Mouse (Mus musculus): ENCODE measurements around the gene Kmt5a. TPM values are rescaled to one million over a fixed set of nuclear protein-coding genes. Genes with fewer than 3 reads are reported as not detected.
"Not testable (repeated sequence)": the region's sequence is repeated elsewhere in the genome, so short reads cannot be mapped to it uniquely, and the experiment has no call there.

The Kmt5a gene
- total RNA-seq, 2 experiments from 2014 or later = 163 to 210 TPM

GRCm38 (mm10) chr5:124480119-124480518 is 40.4 kb downstream of the Kmt5a start:
- peak; percentile 38 for ATAC-seq (replicated peaks; ENCODE audit: poor library complexity, severe bottlenecking)

DNA sequence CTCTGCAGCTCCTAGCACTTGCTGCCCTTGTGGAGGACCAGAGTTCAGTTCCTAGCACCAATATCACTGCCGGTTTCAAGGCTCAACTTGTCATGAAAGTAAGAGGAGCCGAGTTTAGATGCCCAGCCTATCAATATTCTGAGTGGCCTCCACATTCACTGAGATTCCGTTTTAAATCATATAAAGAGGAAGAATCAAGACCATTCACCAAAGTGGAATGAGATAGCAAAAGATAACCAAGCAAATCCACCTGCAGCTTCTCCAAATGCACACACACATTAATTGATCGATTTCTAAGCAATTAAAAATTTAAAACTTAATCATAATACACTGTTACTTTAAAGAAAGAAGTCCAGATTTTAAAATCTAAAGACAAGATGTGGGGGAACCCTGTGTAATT is 42.0 kb downstream of the Kmt5a start:
- no peak for ATAC-seq (replicated peaks; ENCODE audit: poor library complexity, severe bottlenecking)

GRCm38 (mm10) chr5:124482436-124482965 is 42.8 kb downstream of the Kmt5a start:
- ATAC-seq (replicated peaks; ENCODE audit: poor library complexity, severe bottlenecking) = no peak

GRCm38 (mm10) chr5:124482966-124483654 is 43.4 kb downstream of the Kmt5a start, which contains the start of gene Snrnp35:
TSS of gene Snrnp35 (plus strand) at chr5:124483134.
- peak; percentile 75 for ATAC-seq (replicated peaks; ENCODE audit: poor library complexity, severe bottlenecking)

- no peak for ATAC-seq (replicated peaks; ENCODE audit: poor library complexity, severe bottlenecking)
Observed at GRCm38 (mm10) chr5:124483655-124484396, 44.1 kb downstream of the Kmt5a start.

GRCm38 (mm10) chr5:124485654-124486053 is 45.9 kb downstream of the Kmt5a start:
- ATAC-seq (replicated peaks; ENCODE audit: poor library complexity, severe bottlenecking) = no peak

DNA sequence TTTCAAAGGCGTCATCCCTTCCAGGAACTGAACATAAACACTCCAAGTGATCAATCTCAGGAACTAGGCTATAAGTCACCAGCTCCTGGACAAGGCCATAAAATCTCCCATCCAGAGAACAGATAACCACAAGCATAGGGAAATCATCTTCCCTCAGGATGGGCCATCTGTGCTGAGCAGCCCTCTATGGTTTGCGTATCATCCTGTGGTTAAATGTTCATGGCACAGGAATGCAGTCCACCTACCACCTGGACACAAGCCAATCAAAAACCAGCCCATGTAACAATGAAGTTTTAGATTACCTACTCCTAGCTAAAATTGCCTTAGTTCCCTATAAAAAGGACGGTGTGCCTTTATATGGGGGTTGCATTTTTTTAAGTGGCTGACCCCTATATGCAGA is 49.2 kb downstream of the Kmt5a start:
- no peak for ATAC-seq (replicated peaks; ENCODE audit: poor library complexity, severe bottlenecking)

GRCm38 (mm10) chr5:124491732-124492131 is 52.0 kb downstream of the Kmt5a start:
- no peak for ATAC-seq (replicated peaks; ENCODE audit: poor library complexity, severe bottlenecking)

DNA sequence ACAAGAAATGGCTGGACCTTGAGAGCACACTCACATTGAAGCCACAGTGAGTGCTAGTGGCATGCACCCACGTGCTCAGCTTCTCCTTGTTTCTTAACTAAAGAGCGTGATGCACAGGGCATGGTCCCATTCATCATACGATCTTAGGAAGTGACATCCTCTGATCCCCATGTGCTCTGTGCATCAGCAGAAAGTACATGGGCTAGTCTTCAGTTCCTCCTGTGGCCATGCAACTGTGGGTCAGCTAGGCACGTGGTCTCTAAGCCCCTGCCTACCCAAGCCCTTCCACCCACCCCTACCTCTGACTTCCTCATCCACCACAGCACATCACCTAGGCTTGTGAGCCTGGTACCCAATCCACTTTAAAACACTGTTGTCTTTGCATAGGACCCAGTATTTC is 52.9 kb downstream of the Kmt5a start:
- peak; percentile 83 for ATAC-seq (replicated peaks; ENCODE audit: poor library complexity, severe bottlenecking)

DNA sequence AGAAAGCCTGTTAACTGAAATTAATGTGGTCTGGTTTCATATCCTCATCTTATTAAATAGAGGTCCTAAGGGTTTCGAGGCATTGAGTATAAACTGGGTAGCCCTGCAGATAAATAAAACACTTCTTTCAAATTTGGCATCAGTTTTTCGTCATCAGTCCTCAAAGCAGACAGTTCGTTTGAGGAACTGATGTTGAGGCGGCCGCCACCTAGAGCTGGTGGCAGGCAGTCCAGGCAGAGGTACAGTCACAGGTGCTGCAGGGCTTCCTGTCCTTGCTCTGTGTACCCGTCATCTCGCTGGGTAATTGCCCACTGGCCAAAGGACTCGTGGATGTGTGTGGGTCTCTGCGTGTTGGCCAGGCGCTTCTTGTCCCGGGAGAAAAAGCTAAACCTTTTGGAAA is 53.7 kb downstream of the Kmt5a start:
- peak; percentile 54 for ATAC-seq (replicated peaks; ENCODE audit: poor library complexity, severe bottlenecking)

DNA sequence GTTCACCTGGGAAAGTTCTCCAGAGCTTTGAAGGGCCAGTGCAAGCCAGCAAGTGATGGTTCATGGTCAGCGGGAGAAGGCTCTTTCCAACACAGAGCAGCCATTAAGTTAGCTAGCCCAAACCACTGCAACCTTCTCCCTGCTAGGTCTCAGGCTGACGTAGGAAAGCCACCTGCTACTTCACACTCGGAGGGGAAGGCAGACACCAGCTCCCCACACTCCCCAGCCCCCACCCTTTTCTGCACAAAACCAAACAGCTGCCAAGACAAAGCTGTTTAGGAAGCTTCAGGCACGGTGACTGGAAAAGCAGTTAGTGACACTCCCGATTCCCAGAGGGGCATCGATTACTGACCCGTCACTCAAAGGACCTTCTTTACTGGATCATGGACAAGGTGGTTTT is 55.8 kb downstream of the Kmt5a start:
- no peak for ATAC-seq (replicated peaks; ENCODE audit: poor library complexity, severe bottlenecking)

DNA sequence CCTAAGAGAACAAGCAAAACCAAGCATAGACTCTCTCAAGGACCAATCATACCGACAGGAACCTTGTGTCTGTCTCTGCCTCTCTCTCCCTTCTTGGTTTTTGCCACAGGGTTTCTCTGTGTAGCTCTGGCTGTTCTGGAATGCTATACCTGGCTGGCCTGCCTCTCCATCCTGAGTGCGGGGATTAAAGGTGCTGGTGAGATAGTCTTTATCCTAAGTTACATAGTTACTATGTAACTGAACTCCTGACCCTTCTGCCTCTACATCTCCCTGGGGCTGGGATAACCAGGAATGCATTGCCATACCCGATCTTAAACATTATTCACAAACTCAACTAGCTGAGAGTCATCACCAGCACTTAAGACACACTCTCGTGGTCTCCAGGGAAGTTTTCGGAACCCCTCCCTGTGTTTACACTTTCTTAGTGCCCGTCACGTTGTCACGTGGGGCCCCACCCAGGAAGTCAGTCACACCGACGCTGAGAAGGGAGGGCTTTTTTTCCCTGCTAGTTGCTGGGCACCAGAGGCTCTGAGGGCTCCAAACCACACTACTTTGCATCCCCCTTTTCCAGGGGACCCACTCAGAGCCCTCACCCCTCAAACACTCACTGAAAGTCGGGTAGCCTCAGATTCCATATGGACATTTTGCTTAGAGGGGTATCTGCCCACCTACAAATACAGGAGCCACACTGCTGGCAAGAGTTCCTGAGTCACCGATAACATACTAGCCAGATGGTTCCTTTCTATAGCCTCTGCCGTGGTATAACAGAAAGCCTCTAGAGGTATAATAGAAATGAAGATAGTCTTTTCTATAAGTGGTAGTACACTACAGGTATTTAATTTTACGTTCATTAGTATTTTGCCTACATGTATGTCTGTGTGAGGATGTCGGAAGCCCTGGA is 57.1 kb downstream of the Kmt5a start:
- ATAC-seq (replicated peaks; ENCODE audit: poor library complexity, severe bottlenecking) = peak; percentile 22; the same call in 1 of the 2 replicates

DNA sequence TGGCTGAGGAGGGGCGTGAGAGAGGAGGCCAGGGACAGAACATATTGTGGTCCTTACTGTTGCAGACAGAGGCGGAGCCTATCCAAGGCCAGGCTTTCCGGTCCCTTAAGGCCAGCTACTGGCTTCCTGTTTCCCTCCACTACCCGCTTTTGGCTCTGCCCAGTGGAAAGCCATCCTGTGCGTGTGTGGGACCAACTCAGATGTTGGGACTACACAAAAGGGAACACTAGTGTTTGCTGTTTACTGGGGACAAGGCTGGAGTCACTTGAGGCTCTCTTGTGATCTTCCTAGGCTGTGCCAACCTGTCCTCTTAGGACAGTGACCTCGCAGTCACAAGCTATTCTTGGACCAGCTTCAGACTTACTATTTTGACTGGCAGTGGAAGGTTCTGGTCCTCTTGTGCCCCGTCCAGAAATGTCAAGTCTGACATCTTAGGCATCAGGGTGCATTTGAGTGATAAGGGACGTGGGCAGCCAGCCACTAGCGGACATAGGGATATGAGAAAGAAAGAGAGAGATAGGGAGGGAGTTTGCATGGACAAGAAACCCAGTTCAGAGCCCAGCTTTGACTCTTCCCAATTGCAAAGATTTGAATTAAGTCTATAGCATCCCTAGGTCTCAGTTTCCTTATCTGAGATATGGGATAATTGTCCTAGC is 58.6 kb downstream of the Kmt5a start:
- peak; percentile 71 for ATAC-seq (replicated peaks; ENCODE audit: poor library complexity, severe bottlenecking)

- no peak for ATAC-seq (replicated peaks; ENCODE audit: poor library complexity, severe bottlenecking)
Observed at GRCm38 (mm10) chr5:124499001-124499400, 59.3 kb downstream of the Kmt5a start.

DNA sequence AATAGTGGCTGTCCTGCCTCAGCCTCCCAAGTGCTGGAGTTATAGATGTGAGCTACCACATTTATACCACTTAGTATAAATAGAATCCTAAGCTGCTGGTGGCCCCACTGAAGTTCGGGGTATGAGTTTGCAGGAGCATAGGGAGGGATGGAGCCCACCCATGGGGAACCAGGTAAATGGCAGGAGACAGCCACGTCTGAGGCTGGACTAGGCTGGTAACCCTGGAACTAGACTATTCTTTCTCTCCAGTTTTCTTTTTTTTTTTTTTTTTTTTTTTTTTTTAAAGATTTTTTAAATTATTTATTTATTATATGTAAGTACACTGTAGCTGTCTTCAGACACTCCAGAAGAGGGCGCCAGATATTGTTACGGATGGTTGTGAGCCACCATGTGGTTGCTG is 60.3 kb downstream of the Kmt5a start:
- ATAC-seq (replicated peaks; ENCODE audit: poor library complexity, severe bottlenecking) = not testable (repeated sequence)

GRCm38 (mm10) chr5:124500573-124500972 is 60.8 kb downstream of the Kmt5a start:
- no peak for ATAC-seq (replicated peaks; ENCODE audit: poor library complexity, severe bottlenecking)

- no peak for ATAC-seq (replicated peaks; ENCODE audit: poor library complexity, severe bottlenecking)
Observed at GRCm38 (mm10) chr5:124501541-124501940, 61.8 kb downstream of the Kmt5a start.

- no peak for ATAC-seq (replicated peaks; ENCODE audit: poor library complexity, severe bottlenecking)
Observed at GRCm38 (mm10) chr5:124503742-124504141, 64.0 kb downstream of the Kmt5a start.

- no peak for ATAC-seq (replicated peaks; ENCODE audit: poor library complexity, severe bottlenecking)
Observed at GRCm38 (mm10) chr5:124505235-124505634, 65.5 kb downstream of the Kmt5a start.

All from granulocyte monocyte progenitor cell, adult 5-6 weeks (primary cell).